Mouse (Mus musculus) CH12.LX (cell line): ENCODE data around the gene Nbr1.

Experiments
- CTCF ChIP-seq, 2 experiments: IDR thresholded peaks in 1 of 2; conservative IDR thresholded peaks in 1 of 2; 2 replicates each; pipeline ENCODE4 v1.5.1; 2011 to 2012; ENCODE audit warnings: low read depth in 2 of 2, low read length in 2 of 2, improper control_type of control experiment in 1 of 2, inconsistent platforms in 1 of 2, mild to moderate bottlenecking in 1 of 2, moderate library complexity in 1 of 2
- E2F4 ChIP-seq: IDR thresholded peaks from 2 replicates; pipeline ENCODE4 v1.6.1; 2011; ENCODE audit warnings: low read depth, low read length, improper control_type of control experiment; ENCODE audit not compliant: insufficient replicate concordance
- EP300 ChIP-seq: IDR thresholded peaks from 2 replicates; pipeline ENCODE4 v1.6.1; 2011; ENCODE audit warnings: low read length, improper control_type of control experiment
- MAFK ChIP-seq: IDR thresholded peaks from 2 replicates; pipeline ENCODE4 v1.6.1; 2011; ENCODE audit warnings: low read length, improper control_type of control experiment; ENCODE audit not compliant: insufficient replicate concordance
- MEF2A ChIP-seq: IDR thresholded peaks from 2 replicates; pipeline ENCODE4 v1.6.1; 2014; ENCODE audit warnings: low read depth, mild to moderate bottlenecking, inconsistent platforms, low read length, improper control_type of control experiment, borderline replicate concordance
- MYC ChIP-seq: IDR thresholded peaks from 2 replicates; pipeline ENCODE4 v1.6.1; 2011; ENCODE audit warnings: low read depth, mild to moderate bottlenecking, improper control_type of control experiment, low read length
- POLR2A ChIP-seq: IDR thresholded peaks from 2 replicates; pipeline ENCODE4 v1.6.1; 2011; ENCODE audit warnings: low read depth, mild to moderate bottlenecking, improper control_type of control experiment, low read length
- POLR2AphosphoS2 ChIP-seq: IDR thresholded peaks from 2 replicates; pipeline ENCODE4 v1.6.1; 2011; ENCODE audit warnings: low read depth, low read length, improper control_type of control experiment
- TBP ChIP-seq: conservative IDR thresholded peaks from 2 replicates; pipeline ENCODE4 v1.6.1; 2011; ENCODE audit warnings: low read depth, low read length, improper control_type of control experiment
- USF1 ChIP-seq: IDR thresholded peaks from 2 replicates; pipeline ENCODE4 v1.6.1; 2014; ENCODE audit warnings: low read depth, mild to moderate bottlenecking, inconsistent platforms, low read length, improper control_type of control experiment
- USF2 ChIP-seq: conservative IDR thresholded peaks from 2 replicates; pipeline ENCODE4 v1.6.1; 2011; ENCODE audit warnings: low read depth, low read length, improper control_type of control experiment
- ZKSCAN1 ChIP-seq: IDR thresholded peaks from 2 replicates; pipeline ENCODE4 v1.6.1; 2012; ENCODE audit warnings: low read depth, inconsistent platforms, low read length, improper control_type of control experiment, borderline replicate concordance
- ZMIZ1 ChIP-seq: IDR thresholded peaks from 2 replicates; pipeline ENCODE4 v1.6.1; 2012; ENCODE audit warnings: low read depth, mild to moderate bottlenecking, inconsistent platforms, low read length, improper control_type of control experiment

DNA sequence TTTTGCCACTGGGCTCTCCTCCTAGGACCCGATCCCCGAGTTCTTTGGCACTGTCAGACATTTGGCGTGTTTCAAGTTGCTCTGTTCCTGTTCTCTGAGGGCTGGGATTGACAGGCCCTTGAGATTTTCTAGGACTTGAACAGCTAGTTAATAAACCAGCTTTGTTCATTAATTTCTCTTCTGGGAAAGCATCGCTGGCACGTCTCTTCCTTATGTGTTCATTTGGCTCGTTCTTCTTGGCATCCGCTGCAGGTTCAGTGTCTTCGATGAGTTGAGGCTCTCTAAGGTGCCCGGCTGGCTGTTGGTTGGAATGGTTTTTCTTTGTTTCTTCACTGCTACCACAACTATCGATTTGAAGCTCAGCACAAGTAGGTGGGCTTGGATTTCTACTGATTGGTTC, 26.9 kb upstream of the Nbr1 start:
- TF ChIP-seq MEF2A (no peak), MYC (no peak), CTCF (conservative IDR thresholded peaks at IDR 0.05 in 1 of 2, IDR thresholded peaks at IDR 0.05 in 1 of 2; ENCODE audit: low read depth in 2 of 2, low read length in 2 of 2) (no peak), POLR2A (no peak), TBP (no peak), ZMIZ1 (no peak), ZKSCAN1 (no peak), POLR2AphosphoS2 (no peak), EP300 (no peak), USF1 (no peak), MAFK (no peak), USF2 (no peak), E2F4 (no peak)
